Mouse (Mus musculus) small intestine, adult 2 months (tissue): ENCODE results near the gene Upk1a.

Experiments
- CTCF ChIP-seq: fragments of 200-500 bp; IDR thresholded peaks from 2 replicates; pipeline ENCODE4 v1.5.1; 2012; ENCODE audit warnings: low read depth, mild to moderate bottlenecking, control low read depth, inconsistent platforms, low read length, moderate library complexity, mixed read lengths; ENCODE audit not compliant: insufficient replicate concordance, insufficient read length; ENCODE audit errors: extremely low read depth
- POLR2A ChIP-seq: fragments of 200-500 bp; IDR thresholded peaks from 2 replicates; pipeline ENCODE4 v1.6.1; 2012; ENCODE audit warnings: low read depth, mild to moderate bottlenecking, control low read depth, inconsistent platforms, low read length, moderate library complexity

DNA sequence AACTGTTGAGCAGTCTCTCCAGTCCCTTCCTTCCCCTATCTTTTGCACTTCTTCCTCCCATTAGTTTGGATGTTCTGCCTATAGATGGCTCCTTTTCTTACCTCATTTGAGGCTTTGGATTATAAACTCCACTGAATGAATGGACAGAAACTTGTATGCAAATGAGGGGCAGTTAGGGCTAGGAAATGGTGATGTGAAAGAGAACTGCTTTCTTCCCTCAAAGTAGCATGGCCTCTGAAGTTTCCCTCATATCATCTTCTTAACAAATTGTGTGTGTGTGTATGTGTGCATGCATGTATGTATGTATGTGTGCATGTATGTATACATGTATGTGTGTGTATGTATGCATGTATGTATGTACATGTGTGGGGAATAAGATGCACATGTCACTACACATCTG is 16.4 kb upstream of the Upk1a start:
- no peak for TF ChIP-seq CTCF
- TF ChIP-seq POLR2A: no peak
